Mouse (Mus musculus): ENCODE data around the gene Caskin2. TPM values are rescaled to one million over a fixed set of nuclear protein-coding genes. Genes with fewer than 3 reads are reported as not detected.

The Caskin2 gene
- 0.26 TPM for polyA plus RNA-seq (2014; fragmentation: Illumina TruSeq; extraction: RNeasy Lipid Tissue Mini Kit (QIAGEN cat#74804); ENCODE audit: low read depth, low replicate concordance)

GRCm38 (mm10) chr11:115813507-115814296, at the start of gene Caskin2:
Gene Caskin2 (minus strand): TSS chr11:115813639.

GRCm38 (mm10) chr11:115858354-115858753, 44.9 kb upstream of the Caskin2 start, which contains the start of gene Myo15b:
Gene Myo15b (plus strand): TSS chr11:115858406.

GRCm38 (mm10) chr11:115823774-115824740, 10.6 kb upstream of the Caskin2 start, which contains the start of gene Llgl2:
Gene Llgl2 (plus strand): TSS chr11:115824049.

GRCm38 (mm10) chr11:115814605-115815450, 1.4 kb upstream of the Caskin2 start, which contains the start of gene Tsen54:
Gene Tsen54 (plus strand): TSS chr11:115814724.

GRCm38 (mm10) chr11:115765103-115765606, 48.3 kb downstream of the Caskin2 start, which contains the start of gene Tmem94:
Gene Tmem94 (plus strand): TSS chr11:115765433.

Other genes starting within 250 kb of the Caskin2 start
- gene Nup85, start 249.2 kb downstream of the Caskin2 start, polyA plus RNA-seq (2014; fragmentation: Illumina TruSeq; extraction: RNeasy Lipid Tissue Mini Kit (QIAGEN cat#74804); ENCODE audit: low read depth, low replicate concordance): 17.0 TPM
- gene Mrps7, start 209.7 kb downstream of the Caskin2 start, polyA plus RNA-seq (2014; fragmentation: Illumina TruSeq; extraction: RNeasy Lipid Tissue Mini Kit (QIAGEN cat#74804); ENCODE audit: low read depth, low replicate concordance): 9.8 TPM
- 1.4 TPM for gene Gga3, start 209.6 kb downstream of the Caskin2 start, polyA plus RNA-seq (2014; fragmentation: Illumina TruSeq; extraction: RNeasy Lipid Tissue Mini Kit (QIAGEN cat#74804); ENCODE audit: low read depth, low replicate concordance)
- gene Mif4gd, start 200.7 kb downstream of the Caskin2 start, polyA plus RNA-seq (2014; fragmentation: Illumina TruSeq; extraction: RNeasy Lipid Tissue Mini Kit (QIAGEN cat#74804); ENCODE audit: low read depth, low replicate concordance): 20.9 TPM
- 3.5 TPM for gene Slc25a19, start 185.3 kb downstream of the Caskin2 start, polyA plus RNA-seq (2014; fragmentation: Illumina TruSeq; extraction: RNeasy Lipid Tissue Mini Kit (QIAGEN cat#74804); ENCODE audit: low read depth, low replicate concordance)
- 36.1 TPM for gene Grb2, start 105.0 kb downstream of the Caskin2 start, polyA plus RNA-seq (2014; fragmentation: Illumina TruSeq; extraction: RNeasy Lipid Tissue Mini Kit (QIAGEN cat#74804); ENCODE audit: low read depth, low replicate concordance)
- gene Tmem94, start 48.2 kb downstream of the Caskin2 start, polyA plus RNA-seq (2014; fragmentation: Illumina TruSeq; extraction: RNeasy Lipid Tissue Mini Kit (QIAGEN cat#74804); ENCODE audit: low read depth, low replicate concordance): 1.7 TPM
- gene Tsen54, start 1.1 kb upstream of the Caskin2 start, polyA plus RNA-seq (2014; fragmentation: Illumina TruSeq; extraction: RNeasy Lipid Tissue Mini Kit (QIAGEN cat#74804); ENCODE audit: low read depth, low replicate concordance): 1.5 TPM
- gene Llgl2, start 10.4 kb upstream of the Caskin2 start, polyA plus RNA-seq (2014; fragmentation: Illumina TruSeq; extraction: RNeasy Lipid Tissue Mini Kit (QIAGEN cat#74804); ENCODE audit: low read depth, low replicate concordance): 1.5 TPM
- not detected for gene Myo15b, start 44.8 kb upstream of the Caskin2 start, polyA plus RNA-seq (2014; fragmentation: Illumina TruSeq; extraction: RNeasy Lipid Tissue Mini Kit (QIAGEN cat#74804); ENCODE audit: low read depth, low replicate concordance)
- not detected for gene Smim5, start 86.3 kb upstream of the Caskin2 start, polyA plus RNA-seq (2014; fragmentation: Illumina TruSeq; extraction: RNeasy Lipid Tissue Mini Kit (QIAGEN cat#74804); ENCODE audit: low read depth, low replicate concordance)
- gene Smim6, start 98.4 kb upstream of the Caskin2 start, polyA plus RNA-seq (2014; fragmentation: Illumina TruSeq; extraction: RNeasy Lipid Tissue Mini Kit (QIAGEN cat#74804); ENCODE audit: low read depth, low replicate concordance): 0.42 TPM
- 6.3 TPM for gene Sap30bp, start 119.6 kb upstream of the Caskin2 start, polyA plus RNA-seq (2014; fragmentation: Illumina TruSeq; extraction: RNeasy Lipid Tissue Mini Kit (QIAGEN cat#74804); ENCODE audit: low read depth, low replicate concordance)
- gene Recql5, start 119.8 kb upstream of the Caskin2 start, polyA plus RNA-seq (2014; fragmentation: Illumina TruSeq; extraction: RNeasy Lipid Tissue Mini Kit (QIAGEN cat#74804); ENCODE audit: low read depth, low replicate concordance): 1.2 TPM
- gene Itgb4, start 161.1 kb upstream of the Caskin2 start, polyA plus RNA-seq (2014; fragmentation: Illumina TruSeq; extraction: RNeasy Lipid Tissue Mini Kit (QIAGEN cat#74804); ENCODE audit: low read depth, low replicate concordance): not detected
- 0.66 TPM for gene Galk1, start 199.1 kb upstream of the Caskin2 start, polyA plus RNA-seq (2014; fragmentation: Illumina TruSeq; extraction: RNeasy Lipid Tissue Mini Kit (QIAGEN cat#74804); ENCODE audit: low read depth, low replicate concordance)
- 281 TPM for gene H3f3b, start 214.3 kb upstream of the Caskin2 start, polyA plus RNA-seq (2014; fragmentation: Illumina TruSeq; extraction: RNeasy Lipid Tissue Mini Kit (QIAGEN cat#74804); ENCODE audit: low read depth, low replicate concordance)
- 0.69 TPM for gene Unk, start 216.7 kb upstream of the Caskin2 start, polyA plus RNA-seq (2014; fragmentation: Illumina TruSeq; extraction: RNeasy Lipid Tissue Mini Kit (QIAGEN cat#74804); ENCODE audit: low read depth, low replicate concordance)